Mouse (Mus musculus): ENCODE measurements around the gene Snx29. TPM values are rescaled to one million over a fixed set of nuclear protein-coding genes. Genes with fewer than 3 reads are reported as not detected.
"Not testable (repeated sequence)": the region's sequence is repeated elsewhere in the genome, so short reads cannot be mapped to it uniquely, and the experiment has no call there.

Gene Snx29
- polyA plus RNA-seq, 1 experiment from 2014 or later = 4.0 TPM

DNA sequence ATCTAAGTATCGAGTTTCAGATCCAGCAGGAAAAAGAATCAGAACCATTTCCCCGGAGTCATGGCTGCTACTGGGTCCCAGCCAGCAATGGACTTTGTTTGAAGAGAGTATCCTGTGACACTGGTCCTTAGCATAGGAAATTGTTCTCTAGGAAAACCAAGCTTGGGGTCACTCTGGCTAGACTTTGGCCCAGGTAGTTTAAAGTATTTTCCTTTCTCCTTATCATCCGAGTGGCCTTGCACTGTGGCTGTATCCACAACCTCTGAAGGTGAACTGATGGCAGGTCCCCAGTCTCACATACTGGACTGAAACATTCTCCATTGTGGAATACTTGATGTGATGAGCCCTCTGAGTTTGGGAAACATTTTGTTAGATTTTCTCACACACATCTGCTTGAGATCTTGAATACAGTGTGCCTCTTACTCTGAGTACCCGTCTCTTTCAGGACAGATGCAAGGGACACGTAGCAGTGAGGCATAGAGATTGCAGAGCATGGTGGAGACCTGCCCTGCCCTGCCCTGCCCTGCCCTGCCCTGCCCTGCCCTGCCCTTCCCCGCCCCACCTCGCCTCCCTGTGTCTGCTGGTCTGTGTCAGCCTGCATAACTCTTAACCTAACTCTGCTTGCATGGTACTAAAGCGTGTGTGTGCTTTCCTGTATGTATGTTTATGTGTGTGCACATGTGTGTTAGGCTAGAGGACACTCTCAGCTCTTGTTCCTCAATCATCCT lies 104.3 kb downstream of the Snx29 start:
- no peak overlapping the region for H3K27ac ChIP-seq (replicated peaks)
- WGBS (ENCODE audit: insufficient replicate concordance) = 44% methylated on average over 8 of the region's 8 CpGs
- H3K9me3 ChIP-seq (replicated peaks) = no peaks in the 10 kb centered on the region
- no peaks in the 10 kb centered on the region for H3K27me3 ChIP-seq
- no peak overlapping the region for H3K4me2 ChIP-seq
- H3K4me1 ChIP-seq (replicated peaks) = peaks cover 11% of the 10 kb centered on the region
- no peaks in the 10 kb centered on the region for H3K36me3 ChIP-seq (replicated peaks)
- no peak overlapping the region for H3K9ac ChIP-seq
- no peak overlapping the region for H3K4me3 ChIP-seq (replicated peaks)
- no peak for ATAC-seq (ENCODE audit: insufficient read depth)

DNA sequence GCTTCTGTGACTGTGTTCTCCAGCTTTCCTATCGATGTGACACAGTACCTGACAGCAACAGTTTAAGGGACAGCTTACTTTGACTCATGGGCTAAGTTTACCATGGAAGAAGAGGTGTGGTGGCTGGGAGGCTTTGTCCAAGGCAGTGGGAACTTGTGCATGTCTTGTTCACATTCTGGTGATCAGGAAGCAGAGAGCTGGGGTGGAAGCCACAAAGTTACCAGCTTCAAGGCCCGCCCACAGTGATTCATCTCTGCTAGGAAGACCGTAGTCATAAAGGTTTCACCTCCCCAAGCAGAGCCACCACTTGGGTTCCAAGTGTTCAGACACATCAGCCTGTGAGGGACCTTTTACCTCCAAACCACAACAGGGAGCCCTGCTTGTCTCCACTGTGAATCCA lies 107.1 kb downstream of the Snx29 start:
- H3K27me3 ChIP-seq = no peaks in the 10 kb centered on the region
- H3K4me3 ChIP-seq (replicated peaks) = no peak overlapping the region
- no peaks in the 10 kb centered on the region for H3K9me3 ChIP-seq (replicated peaks)
- H3K27ac ChIP-seq (replicated peaks) = no peak overlapping the region
- no peak for ATAC-seq (ENCODE audit: insufficient read depth)
- H3K4me1 ChIP-seq (replicated peaks) = no peaks in the 10 kb centered on the region; the same call in 1 of the 2 replicates
- no peak overlapping the region for H3K9ac ChIP-seq
- 52% methylated on average over 3 of the region's 3 CpGs for WGBS (ENCODE audit: insufficient replicate concordance)
- no peaks in the 10 kb centered on the region for H3K36me3 ChIP-seq (replicated peaks)
- no peak overlapping the region for H3K4me2 ChIP-seq

DNA sequence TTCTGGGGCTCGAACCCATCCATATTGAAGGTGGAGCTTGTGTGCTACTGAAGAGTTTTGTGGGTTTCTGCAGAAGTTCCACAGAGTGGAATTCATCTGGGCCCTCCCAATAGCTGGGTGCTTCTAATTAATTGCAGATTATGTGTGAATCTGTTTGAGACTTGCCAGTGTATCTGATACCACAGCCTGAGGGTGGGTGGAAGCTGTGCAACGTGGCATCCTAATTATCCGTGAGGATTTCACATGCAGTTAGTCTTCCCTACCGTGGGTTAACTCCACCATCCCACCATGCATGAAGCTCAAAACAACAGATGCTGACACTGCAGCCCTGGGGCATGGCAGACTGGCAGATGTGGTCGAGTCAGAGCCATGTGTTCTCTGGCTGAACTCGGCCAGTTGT lies 107.8 kb downstream of the Snx29 start:
- Histone ChIP-seq H3K9me3 (replicated peaks) (no peaks in the 10 kb centered on the region), H3K27ac (replicated peaks) (no peak overlapping the region), H3K4me1 (replicated peaks) (no peaks in the 10 kb centered on the region; the same call in 1 of the 2 replicates), H3K9ac (no peak overlapping the region), H3K4me3 (replicated peaks) (no peak overlapping the region), H3K27me3 (no peaks in the 10 kb centered on the region), H3K36me3 (replicated peaks) (no peaks in the 10 kb centered on the region), H3K4me2 (no peak overlapping the region)
- ATAC-seq (ENCODE audit: insufficient read depth) = no peak
- WGBS (ENCODE audit: insufficient replicate concordance) = 65% methylated on average over 6 of the region's 6 CpGs

DNA sequence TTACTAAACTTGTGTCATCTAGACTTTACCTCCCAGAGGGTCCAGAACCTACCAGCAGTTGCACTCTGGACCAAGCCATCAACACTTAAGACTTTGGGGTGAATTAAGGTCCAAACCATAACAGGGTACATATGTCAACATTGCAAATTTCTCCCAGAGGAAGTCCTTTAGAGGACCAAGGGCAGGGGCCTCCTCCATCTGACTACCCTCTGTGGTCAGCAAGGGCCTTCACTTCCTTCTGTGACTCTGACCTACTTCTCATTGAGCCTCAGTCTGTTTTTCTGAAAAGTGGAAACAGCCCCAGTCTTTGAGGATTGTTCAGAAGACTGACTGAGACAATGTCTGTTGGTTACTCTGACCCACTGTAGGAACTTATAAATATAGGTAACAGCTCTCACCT lies 111.1 kb downstream of the Snx29 start:
- no peak overlapping the region for H3K27ac ChIP-seq (replicated peaks)

DNA sequence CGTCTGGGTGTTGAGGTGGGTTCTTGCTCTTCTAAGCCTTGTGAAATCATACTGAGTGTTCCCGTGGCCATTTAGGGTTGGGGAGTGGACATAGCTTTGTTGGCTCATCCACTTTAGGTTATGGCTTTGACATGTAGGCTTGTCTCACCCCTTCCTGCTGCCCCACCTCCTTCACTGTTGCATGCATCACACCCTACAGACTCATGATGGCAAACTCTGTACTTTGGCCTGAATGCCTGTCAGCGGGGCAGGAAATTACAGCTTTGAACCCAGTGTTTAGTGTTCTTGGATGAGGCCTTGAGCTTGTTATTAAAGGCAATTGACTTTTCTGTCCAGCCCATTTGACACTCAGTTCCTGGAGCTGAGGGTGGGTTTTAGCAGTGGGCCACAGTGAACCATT lies 114.9 kb downstream of the Snx29 start:
- ATAC-seq (ENCODE audit: insufficient read depth) = no peak
- no peaks in the 10 kb centered on the region for H3K27me3 ChIP-seq
- WGBS (ENCODE audit: insufficient replicate concordance) = 50% methylated on average over 3 of the region's 3 CpGs

More for the DNA sequence above, 111.1 kb downstream of the Snx29 start:
- no peak overlapping the region for H3K4me2 ChIP-seq
- no peaks in the 10 kb centered on the region for H3K9me3 ChIP-seq (replicated peaks)
- no peak overlapping the region for H3K4me3 ChIP-seq (replicated peaks)
- no peak overlapping the region for H3K9ac ChIP-seq
- H3K27me3 ChIP-seq = no peaks in the 10 kb centered on the region
- H3K36me3 ChIP-seq (replicated peaks) = no peaks in the 10 kb centered on the region
- H3K4me1 ChIP-seq (replicated peaks) = no peaks in the 10 kb centered on the region
- no peak for ATAC-seq (ENCODE audit: insufficient read depth)

DNA sequence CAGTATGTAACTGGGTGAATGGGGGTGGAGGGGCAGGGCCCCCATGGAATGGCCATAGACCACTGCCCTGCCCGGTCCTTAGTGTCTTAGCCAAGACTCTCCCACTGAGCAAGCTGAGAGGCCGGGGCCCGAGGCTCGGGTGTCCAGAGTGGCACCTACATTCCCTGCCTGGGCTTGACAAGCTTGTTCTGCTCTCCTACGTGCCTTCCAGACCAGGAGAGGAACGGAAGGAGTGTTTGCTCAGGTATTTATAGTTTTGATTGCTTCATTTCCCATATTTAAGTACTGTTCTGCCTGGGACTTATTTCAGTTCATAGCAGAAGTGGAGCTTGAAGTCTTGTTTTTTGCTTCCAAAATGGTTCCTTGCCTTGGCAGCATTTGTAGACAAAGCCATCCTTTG lies 116.7 kb downstream of the Snx29 start:
- Histone ChIP-seq H3K36me3 (replicated peaks) (no peaks in the 10 kb centered on the region), H3K4me1 (replicated peaks) (no peaks in the 10 kb centered on the region), H3K27me3 (no peaks in the 10 kb centered on the region), H3K9me3 (replicated peaks) (no peaks in the 10 kb centered on the region), H3K27ac (replicated peaks) (no peak overlapping the region), H3K4me2 (no peak overlapping the region), H3K9ac (no peak overlapping the region), H3K4me3 (replicated peaks) (no peak overlapping the region)
- no peak for ATAC-seq (ENCODE audit: insufficient read depth)
- 69% methylated on average over 6 of the region's 6 CpGs for WGBS (ENCODE audit: insufficient replicate concordance)

More for the DNA sequence above, 114.9 kb downstream of the Snx29 start:
- Histone ChIP-seq H3K36me3 (replicated peaks) (no peaks in the 10 kb centered on the region), H3K9ac (no peak overlapping the region), H3K27ac (replicated peaks) (no peak overlapping the region), H3K4me2 (no peak overlapping the region), H3K4me3 (replicated peaks) (no peak overlapping the region), H3K4me1 (replicated peaks) (no peaks in the 10 kb centered on the region), H3K9me3 (replicated peaks) (no peaks in the 10 kb centered on the region)

DNA sequence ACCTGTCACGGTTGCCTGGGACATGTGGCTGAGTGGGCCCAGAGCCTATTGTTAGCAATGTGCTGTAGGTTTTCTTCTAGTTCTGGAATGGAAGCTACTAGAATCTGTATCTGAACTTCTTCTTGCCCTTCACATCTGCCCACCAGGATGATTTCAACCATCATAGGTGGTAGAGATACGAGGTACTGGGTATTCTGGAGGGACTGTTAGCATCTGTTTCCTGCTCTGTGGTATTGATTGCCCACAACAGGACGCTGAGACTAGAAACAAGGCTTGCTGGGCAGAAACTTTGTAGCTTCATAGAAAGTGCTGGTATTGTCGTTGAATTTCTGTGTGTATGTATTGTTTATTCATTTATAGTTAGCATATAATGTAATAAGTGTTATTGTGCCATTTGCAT lies 118.9 kb downstream of the Snx29 start:
- H3K27ac ChIP-seq (replicated peaks) = no peak overlapping the region
- H3K27me3 ChIP-seq = no peaks in the 10 kb centered on the region
- no peaks in the 10 kb centered on the region for H3K4me1 ChIP-seq (replicated peaks)
- no peak for ATAC-seq (ENCODE audit: insufficient read depth)
- H3K9ac ChIP-seq = no peak overlapping the region
- H3K36me3 ChIP-seq (replicated peaks) = no peaks in the 10 kb centered on the region
- WGBS (ENCODE audit: insufficient replicate concordance) = 22% methylated on average over 4 of the region's 4 CpGs
- no peak overlapping the region for H3K4me2 ChIP-seq
- no peaks in the 10 kb centered on the region for H3K9me3 ChIP-seq (replicated peaks)
- H3K4me3 ChIP-seq (replicated peaks) = no peak overlapping the region

DNA sequence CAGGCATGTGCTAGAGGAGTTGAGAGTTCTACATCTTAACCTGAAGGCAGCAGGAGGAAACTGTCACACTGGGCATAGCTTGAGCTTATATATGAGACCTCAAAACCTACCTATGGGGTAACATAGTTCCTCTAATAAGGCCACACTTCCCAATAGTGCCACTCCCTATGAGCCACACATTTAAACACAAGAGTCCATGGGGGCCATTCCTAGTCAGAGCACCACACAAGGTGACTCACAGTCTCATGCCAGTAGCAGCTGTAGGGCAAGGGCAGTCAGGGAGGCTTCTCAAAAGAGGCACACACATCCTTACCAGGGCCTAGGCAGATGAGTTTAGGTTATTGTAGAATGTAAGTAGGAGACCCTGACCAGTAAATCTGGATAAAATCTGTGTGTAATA lies 119.8 kb downstream of the Snx29 start:
- Histone ChIP-seq H3K9ac (no peak overlapping the region), H3K36me3 (replicated peaks) (no peaks in the 10 kb centered on the region), H3K4me1 (replicated peaks) (no peaks in the 10 kb centered on the region), H3K4me3 (replicated peaks) (no peak overlapping the region), H3K27ac (replicated peaks) (no peak overlapping the region), H3K27me3 (no peaks in the 10 kb centered on the region), H3K9me3 (replicated peaks) (no peaks in the 10 kb centered on the region), H3K4me2 (no peak overlapping the region)
- ATAC-seq (ENCODE audit: insufficient read depth) = no peak

DNA sequence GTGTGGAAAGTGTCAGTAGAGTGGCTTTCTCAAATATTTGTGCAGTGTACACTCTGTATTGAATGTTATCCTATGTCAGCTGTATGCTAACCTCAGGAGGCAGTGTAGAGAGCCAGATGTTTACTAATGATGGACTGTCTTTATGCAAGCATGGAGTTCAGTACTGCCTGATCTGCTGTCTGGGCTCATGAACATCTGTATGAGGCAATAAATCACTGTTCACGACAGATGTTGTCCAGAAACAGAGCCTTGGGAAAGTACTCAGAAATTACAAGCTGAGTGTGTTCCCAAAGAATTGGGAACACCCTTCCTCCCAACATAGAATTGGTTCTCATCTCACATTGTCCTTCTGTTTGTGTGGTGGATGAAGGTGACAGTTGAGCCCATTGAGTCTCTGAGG lies 121.9 kb downstream of the Snx29 start:
- no peaks in the 10 kb centered on the region for H3K27me3 ChIP-seq
- H3K4me3 ChIP-seq (replicated peaks) = no peak overlapping the region
- H3K27ac ChIP-seq (replicated peaks) = no peak overlapping the region
- ATAC-seq (ENCODE audit: insufficient read depth) = no peak
- WGBS (ENCODE audit: insufficient replicate concordance) = 54% methylated on average over 1 of the region's 1 CpGs
- no peaks in the 10 kb centered on the region for H3K36me3 ChIP-seq (replicated peaks)
- H3K9me3 ChIP-seq (replicated peaks) = no peaks in the 10 kb centered on the region
- no peak overlapping the region for H3K4me2 ChIP-seq
- no peak overlapping the region for H3K9ac ChIP-seq
- no peaks in the 10 kb centered on the region for H3K4me1 ChIP-seq (replicated peaks)

DNA sequence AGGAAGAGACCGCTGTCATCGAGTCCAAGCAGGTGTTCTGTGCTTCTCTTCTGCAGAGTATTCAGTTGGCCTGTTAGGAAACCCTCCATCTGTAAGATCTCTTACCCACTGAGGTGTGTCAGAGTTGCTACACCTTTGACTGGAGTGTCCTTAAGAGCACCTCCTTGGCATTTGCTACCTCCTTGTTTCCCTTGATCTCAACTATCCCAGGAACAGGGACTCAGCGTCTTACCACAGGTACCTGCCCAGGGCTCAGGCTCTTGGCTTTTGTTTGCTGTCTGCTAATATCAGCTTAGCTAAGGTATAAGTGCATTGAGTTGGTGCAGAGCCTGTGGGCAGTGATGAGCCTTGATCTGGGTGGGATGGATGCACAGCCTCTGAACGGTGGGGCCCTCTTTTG lies 124.3 kb downstream of the Snx29 start:
- Histone ChIP-seq H3K4me3 (replicated peaks) (no peak overlapping the region), H3K27me3 (no peaks in the 10 kb centered on the region), H3K4me1 (replicated peaks) (no peaks in the 10 kb centered on the region), H3K4me2 (no peak overlapping the region), H3K27ac (replicated peaks) (no peak overlapping the region), H3K9ac (no peak overlapping the region), H3K9me3 (replicated peaks) (no peaks in the 10 kb centered on the region), H3K36me3 (replicated peaks) (no peaks in the 10 kb centered on the region)
- WGBS (ENCODE audit: insufficient replicate concordance) = 76% methylated on average over 4 of the region's 4 CpGs
- ATAC-seq (ENCODE audit: insufficient read depth) = no peak

DNA sequence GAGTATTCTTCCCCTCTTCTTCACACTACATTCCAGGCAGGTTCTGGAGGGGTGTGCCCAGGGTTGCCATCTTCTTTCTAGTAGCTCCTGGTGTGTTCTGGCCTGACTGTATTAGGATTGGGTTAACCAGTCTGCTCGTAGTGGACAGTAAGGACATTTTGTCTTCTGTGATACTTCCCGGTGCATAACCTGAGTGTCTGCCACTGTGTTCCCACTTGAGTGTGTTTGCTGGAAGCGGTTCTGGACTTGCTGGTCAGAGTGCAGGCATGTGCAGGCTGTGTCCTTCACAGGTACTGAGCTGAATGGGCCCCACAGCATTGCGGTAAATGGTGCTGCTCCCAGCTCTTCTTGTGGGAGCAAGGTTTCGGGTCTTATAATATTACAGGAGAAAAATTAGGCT lies 125.2 kb downstream of the Snx29 start:
- Histone ChIP-seq H3K27me3 (no peaks in the 10 kb centered on the region), H3K4me2 (no peak overlapping the region), H3K27ac (replicated peaks) (no peak overlapping the region), H3K9ac (no peak overlapping the region), H3K4me3 (replicated peaks) (no peak overlapping the region), H3K36me3 (replicated peaks) (no peaks in the 10 kb centered on the region), H3K9me3 (replicated peaks) (no peaks in the 10 kb centered on the region), H3K4me1 (replicated peaks) (no peaks in the 10 kb centered on the region)
- 78% methylated on average over 5 of the region's 5 CpGs for WGBS (ENCODE audit: insufficient replicate concordance)
- ATAC-seq (ENCODE audit: insufficient read depth) = no peak

DNA sequence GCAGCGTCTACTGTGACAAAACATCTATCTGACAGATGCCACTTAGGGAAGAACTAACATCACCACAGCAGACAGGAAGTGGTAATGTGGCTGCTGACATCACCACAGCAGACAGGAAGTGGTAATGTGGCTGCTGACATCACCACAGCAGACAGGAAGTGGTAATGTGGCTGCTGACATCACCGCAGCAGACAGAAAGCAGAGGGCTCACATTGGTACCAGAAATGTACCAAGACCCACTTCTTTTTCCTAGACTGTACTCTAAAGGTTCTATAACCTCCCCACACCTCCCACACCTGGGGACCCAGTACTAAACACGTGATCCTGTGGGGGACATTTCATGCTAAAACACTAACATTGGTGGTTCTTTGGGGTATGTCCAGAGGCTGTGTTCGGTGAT lies 126.0 kb downstream of the Snx29 start:
- H3K9ac ChIP-seq; H3K27ac ChIP-seq (replicated peaks); H3K4me3 ChIP-seq (replicated peaks); H3K27me3 ChIP-seq; ATAC-seq (ENCODE audit: insufficient read depth); H3K9me3 ChIP-seq (replicated peaks); H3K4me2 ChIP-seq; H3K4me1 ChIP-seq (replicated peaks); H3K36me3 ChIP-seq (replicated peaks): not testable (repeated sequence)
- 60% methylated on average over 4 of the region's 4 CpGs for WGBS (ENCODE audit: insufficient replicate concordance)

Measured in liver, embryonic 15.5 days (tissue).